Mouse (Mus musculus): ENCODE results near the gene Cd200r4. TPM values are rescaled to one million over a fixed set of nuclear protein-coding genes. Genes with fewer than 3 reads are reported as not detected.
"Not testable (repeated sequence)": the region's sequence is repeated elsewhere in the genome, so short reads cannot be mapped to it uniquely, and the experiment has no call there.

Cd200r4 gene
- total RNA-seq, 2 experiments from 2014 or later: not detected

DNA sequence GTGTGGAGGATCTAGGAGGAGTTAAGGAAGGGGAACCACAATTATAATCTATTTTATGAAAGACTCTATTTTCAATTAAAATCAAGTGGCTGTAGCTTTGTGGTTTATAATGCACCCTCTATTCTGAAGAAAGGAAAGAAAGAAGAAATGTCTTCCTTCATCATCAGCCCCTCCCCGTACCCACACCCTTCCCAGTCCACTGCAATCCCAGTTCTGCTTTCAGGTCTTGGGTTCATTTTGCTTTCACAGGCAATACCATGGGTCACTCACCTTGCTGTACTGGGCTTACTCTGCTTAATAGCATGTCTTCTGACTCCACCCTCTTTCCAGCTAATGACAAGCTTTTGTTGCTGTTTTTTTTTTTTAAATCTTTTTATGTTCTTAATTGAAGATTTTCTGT lies 24.6 kb upstream of the Cd200r4 start:
- DNase-seq: no peak
- TF ChIP-seq CTCF (IDR thresholded peaks at IDR 0.05): no peak
- no peak overlapping the region for H3K4me3 ChIP-seq
- H3K27ac ChIP-seq: no peak overlapping the region
- intact Hi-C loops (cut with DNase I): no loop called here

DNA sequence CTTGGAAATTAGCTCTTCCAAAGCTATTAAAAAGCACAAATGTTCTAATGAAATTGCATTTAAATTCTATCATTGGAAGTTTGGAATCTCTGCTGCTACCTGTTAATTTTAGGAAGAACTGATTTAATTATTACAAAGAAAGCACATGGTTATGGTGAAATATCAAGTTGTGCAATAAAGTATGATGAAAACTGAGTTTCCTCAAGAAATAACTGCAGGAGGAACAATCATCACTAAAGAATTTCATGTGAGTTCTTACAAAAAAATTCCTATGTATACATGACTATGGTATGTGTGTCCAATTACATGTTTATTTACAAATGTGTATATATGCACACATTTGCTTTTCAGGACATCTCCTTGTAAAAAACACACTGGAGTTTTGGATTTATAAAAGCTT lies 17.1 kb upstream of the Cd200r4 start:
- DNase-seq: no peak
- Histone ChIP-seq H3K4me3 (no peak overlapping the region), H3K27ac (no peak overlapping the region)
- intact Hi-C loops (cut with DNase I): no loop called here
- TF ChIP-seq CTCF (IDR thresholded peaks at IDR 0.05): no peak

DNA sequence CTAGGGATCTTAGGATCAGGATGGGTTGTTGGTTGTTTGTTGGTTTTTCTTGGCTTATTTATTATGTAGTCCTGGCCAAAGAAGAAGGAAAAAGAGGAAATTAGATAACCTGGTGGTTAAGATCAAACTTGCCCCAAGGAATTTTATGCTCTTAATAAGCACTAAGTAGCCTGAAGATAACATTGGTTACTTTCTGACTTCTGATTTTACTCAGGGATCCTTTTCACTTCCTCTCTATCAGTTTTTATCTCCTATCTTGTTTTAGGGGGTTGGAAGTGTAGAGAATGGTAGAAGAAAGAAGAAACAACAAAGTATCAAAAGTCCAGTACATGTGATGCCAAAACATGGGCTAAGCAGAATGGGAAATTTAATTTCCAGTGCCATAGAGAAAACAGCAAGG lies 5.6 kb upstream of the Cd200r4 start:
- no peak for TF ChIP-seq CTCF (IDR thresholded peaks at IDR 0.05)
- intact Hi-C loops (cut with DNase I): no loop called here
- DNase-seq: no peak

DNA sequence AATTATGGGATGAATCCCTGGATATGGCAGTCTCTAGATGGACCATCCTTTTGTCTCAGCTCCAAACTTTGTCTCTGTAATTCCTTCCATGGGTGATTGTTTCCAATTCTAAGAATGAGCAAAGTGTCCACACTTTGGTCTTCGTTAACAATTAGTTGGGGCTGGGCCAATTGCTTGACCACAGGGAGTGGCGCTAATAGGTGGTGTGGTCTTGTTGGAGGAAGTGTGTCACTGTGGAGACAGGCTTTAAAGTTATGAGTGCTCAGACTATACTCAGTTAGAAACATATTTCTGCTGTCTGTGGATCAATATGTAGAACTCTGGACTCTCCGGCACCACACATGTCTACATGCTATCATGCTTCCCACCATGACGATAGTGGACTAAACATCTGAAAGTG lies 1.3 kb upstream of the Cd200r4 start:
- H3K4me3 ChIP-seq; H3K27ac ChIP-seq; DNase-seq; intact Hi-C loops (cut with DNase I): not testable (repeated sequence)

More for the DNA sequence above, 5.6 kb upstream of the Cd200r4 start:
- Histone ChIP-seq H3K4me3 (no peak overlapping the region), H3K27ac (no peak overlapping the region)

DNA sequence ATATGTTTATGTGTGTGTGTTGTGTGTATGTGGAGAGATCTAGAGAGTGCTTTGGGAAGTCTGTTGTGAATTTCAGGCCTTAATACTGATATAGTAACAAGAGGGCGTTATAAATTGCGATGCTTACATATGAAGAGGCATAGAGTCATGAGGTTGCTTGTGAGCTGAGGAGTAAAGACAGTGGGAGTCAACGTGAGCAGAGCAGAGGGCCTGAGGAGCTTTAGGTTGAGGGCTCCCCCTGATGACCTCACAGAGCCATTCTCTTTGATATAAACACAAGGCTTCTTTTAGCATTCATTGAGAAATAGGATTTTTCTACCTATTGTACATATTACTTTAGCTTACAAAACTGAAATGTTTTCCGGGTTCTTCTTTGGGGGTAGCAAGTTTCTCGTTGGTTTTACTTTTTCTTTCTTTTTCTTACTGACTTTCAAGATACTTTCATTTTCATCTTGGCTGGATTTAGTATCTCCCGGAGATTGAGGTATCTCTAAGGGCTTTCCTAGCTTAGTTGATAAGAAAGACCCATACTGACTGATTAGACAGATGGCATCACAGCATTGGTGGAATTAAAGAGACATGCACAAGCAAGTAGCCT lies 1.0 kb downstream of the Cd200r4 start:
- DNase-seq: no peak
- Histone ChIP-seq H3K4me3 (no peak overlapping the region), H3K27ac (no peak overlapping the region)
- TF ChIP-seq CTCF (IDR thresholded peaks at IDR 0.05): no peak
- intact Hi-C loops (cut with DNase I): loop anchor here (2.0 kb wide), 1 partner anchor 56 kb away; no protein-coding TSS in a partner anchor

DNA sequence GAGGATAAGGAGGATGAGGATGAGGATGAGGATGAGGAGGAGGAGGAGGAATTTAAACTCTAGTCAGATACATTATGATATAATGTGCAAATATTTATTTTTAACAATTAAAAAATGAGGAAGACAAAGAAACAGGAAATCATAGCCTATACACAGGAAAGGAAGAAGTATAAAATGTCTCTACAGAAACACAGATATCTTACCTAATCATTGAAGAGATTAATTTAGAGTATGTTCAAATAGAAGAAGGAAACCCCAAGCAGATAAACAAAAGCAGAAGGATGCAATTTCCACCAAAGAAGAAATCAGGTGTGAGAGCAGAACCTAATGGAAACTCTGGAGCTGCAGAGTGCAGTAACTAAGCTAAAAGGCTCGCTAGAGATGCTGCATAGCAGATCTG lies 6.5 kb downstream of the Cd200r4 start:
- Histone ChIP-seq H3K27ac (no peak overlapping the region), H3K4me3 (no peak overlapping the region)
- intact Hi-C loops (cut with DNase I): no loop called here
- no peak for DNase-seq
- no peak for TF ChIP-seq CTCF (IDR thresholded peaks at IDR 0.05)

DNA sequence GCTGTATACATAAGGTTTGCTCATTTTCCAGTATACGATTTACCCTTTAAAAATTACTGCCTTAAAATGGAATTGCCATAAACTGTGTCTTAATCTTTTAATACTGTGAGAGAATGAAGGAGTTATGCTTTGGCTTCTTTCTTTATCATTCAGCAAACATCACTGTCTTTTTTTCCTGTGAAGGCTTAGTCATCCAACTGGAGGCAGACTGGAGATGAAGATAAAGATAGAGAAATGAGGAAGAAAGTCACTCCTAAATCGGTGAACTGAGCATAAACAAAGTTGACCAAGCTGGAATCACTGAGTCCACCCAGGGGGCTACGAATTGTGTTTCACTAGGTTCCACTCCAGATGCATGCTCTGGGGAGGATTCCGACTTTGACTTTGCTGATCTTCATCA lies 9.0 kb downstream of the Cd200r4 start:
- TF ChIP-seq CTCF (IDR thresholded peaks at IDR 0.05): no peak
- intact Hi-C loops (cut with DNase I): no loop called here
- DNase-seq: no peak
- Histone ChIP-seq H3K27ac (no peak overlapping the region), H3K4me3 (no peak overlapping the region)

DNA sequence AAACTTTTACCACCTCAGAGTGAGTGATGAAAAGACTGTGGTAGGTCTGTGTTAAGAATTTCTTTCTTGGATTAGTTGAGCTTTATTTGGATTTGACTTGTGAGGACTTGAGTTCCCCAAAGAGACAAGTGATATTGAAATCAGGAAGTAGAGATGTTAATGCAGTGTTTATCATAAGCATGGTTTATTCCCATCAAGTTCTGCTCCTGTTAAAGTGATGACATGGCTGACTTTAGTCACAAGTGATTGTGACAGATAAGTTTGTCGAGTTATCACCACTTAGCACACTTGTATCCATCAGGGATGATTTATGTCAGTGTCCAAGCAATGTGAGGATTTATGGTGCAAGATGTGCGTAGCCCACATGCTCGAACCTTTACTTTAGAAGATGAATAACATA lies 20.8 kb downstream of the Cd200r4 start:
- Histone ChIP-seq H3K27ac (no peak overlapping the region), H3K4me3 (no peak overlapping the region)
- intact Hi-C loops (cut with DNase I): no loop called here
- no peak for TF ChIP-seq CTCF (IDR thresholded peaks at IDR 0.05)
- no peak for DNase-seq

DNA sequence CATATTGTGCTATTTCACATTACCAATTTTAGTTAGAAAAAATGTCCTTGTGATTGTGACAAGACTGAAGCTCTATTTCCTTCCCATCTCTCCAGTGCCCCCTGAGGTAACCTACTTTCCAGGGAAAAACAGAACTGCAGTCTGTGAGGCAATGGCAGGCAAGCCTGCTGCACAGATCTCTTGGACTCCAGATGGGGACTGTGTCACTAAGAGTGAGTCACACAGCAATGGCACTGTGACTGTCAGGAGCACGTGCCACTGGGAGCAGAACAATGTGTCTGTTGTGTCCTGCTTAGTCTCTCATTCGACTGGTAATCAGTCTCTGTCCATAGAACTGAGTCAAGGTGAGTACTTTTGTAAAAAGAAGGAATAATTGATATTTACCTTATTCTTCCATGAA lies 21.7 kb downstream of the Cd200r4 start:
- DNase-seq; H3K27ac ChIP-seq; intact Hi-C loops (cut with DNase I); H3K4me3 ChIP-seq: not testable (repeated sequence)

DNA sequence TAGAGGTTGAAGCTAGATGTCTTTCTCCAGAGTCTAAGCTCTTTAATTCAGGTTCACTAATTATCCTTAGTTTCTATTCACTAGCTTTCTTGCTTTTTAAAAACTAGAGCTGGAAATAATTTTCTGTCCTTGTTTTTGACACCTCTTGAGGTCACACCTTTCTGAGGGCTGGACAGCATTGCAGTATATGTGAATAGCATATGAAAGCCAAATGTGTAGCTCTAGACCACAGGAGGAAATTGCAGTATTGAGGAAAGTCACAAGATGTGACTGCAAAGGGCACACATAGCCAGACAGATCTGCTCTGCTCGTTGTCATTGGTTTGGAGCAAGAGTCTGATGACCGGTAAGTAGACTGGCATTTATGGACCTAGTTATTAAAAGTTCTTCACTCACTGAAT lies 55.3 kb downstream of the Cd200r4 start, which contains the start of gene Cd200r2:
TSS of gene Cd200r2 (plus strand) at position 301 of the 400 bp plus-strand sequence.
- Histone ChIP-seq H3K27ac (no peak within 1 kb of the TSS), H3K4me3 (no peak within 1 kb of the TSS)
- no peak for DNase-seq
- TF ChIP-seq CTCF (IDR thresholded peaks at IDR 0.05): no peak
- intact Hi-C loops (cut with DNase I): no loop called here

DNA sequence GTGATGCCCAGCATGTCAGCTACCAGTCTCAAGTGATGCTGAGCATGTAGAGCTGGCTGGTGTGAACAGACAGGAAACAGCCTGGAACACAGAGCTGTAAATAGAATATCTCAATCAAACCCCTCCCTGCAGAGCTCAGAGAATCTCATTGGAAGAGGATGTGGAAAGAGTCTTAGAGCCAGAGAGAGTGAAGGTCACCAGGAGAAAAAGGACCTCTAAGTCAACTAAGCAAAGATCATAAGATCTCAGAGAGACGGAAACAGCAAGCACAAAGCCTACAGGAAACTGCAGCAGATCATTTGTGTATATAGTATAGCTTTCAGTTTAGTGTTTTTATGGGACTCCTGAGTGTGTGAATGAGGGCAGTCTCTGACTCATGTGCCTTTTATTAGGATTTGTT lies 63.6 kb downstream of the Cd200r4 start:
- no peak for TF ChIP-seq CTCF (IDR thresholded peaks at IDR 0.05)
- intact Hi-C loops (cut with DNase I): no loop called here
- Histone ChIP-seq H3K27ac (no peak overlapping the region), H3K4me3 (no peak overlapping the region)
- no peak for DNase-seq

DNA sequence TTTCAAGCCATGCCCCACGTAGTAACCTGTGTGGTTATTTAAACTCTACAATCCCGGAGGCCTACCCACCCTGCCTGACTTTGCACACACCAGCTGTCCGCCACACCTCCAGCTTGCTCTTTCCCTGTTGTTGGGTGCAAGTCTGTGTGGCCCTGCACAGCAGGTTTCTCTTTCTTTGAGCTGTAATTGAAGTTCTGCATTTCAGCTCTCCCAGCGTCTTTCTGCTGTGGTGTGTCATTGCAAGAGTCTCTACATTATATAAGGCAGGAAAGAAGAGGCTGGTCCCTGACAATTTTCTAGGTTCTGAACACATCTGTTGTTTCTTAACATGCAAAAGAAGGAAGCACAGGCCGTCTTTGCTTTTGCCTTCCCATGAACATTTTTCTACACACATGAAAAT lies 65.1 kb downstream of the Cd200r4 start:
- Histone ChIP-seq H3K27ac (no peak overlapping the region), H3K4me3 (no peak overlapping the region)
- DNase-seq: no peak
- intact Hi-C loops (cut with DNase I): no loop called here
- TF ChIP-seq CTCF (IDR thresholded peaks at IDR 0.05): no peak

DNA sequence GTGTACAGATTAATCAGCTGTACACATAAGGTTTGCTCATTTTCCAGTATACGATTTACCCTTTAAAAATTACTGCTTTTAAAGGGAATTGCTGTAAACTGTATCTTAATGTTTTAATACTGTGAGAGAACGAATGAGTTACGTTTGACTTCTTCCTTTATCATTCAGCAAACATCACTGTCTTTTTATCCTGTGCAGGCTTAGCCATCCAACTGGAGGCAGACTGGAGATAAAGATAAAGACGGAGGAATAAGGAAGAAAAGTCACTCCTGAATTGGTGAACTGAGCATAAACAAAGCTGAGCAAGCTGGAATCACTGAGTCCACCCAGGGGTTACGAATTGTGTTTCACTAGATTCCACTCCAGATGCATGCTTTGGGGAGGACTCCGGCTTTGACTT lies 66.1 kb downstream of the Cd200r4 start:
- intact Hi-C loops (cut with DNase I): no loop called here
- no peak for TF ChIP-seq CTCF (IDR thresholded peaks at IDR 0.05)

More for the DNA sequence above, 66.1 kb downstream of the Cd200r4 start:
- DNase-seq: no peak
- no peak overlapping the region for H3K4me3 ChIP-seq
- H3K27ac ChIP-seq: no peak overlapping the region

Other genes with a start within 250 kb of the Cd200r4 start
- gene Nepro, start 87.4 kb upstream of the Cd200r4 start, total RNA-seq (2021): 1 to 10 TPM; 3.2 to 3.4 TPM
- 10 to 100 TPM in 1 of 2 experiments, 1 to 10 TPM in 1; 8.3 to 10.5 TPM for gene Gtpbp8, start 65.4 kb upstream of the Cd200r4 start, total RNA-seq (2021)
- under 1 TPM in 1 of 2 experiments, not detected in 1; 0.11 TPM for gene Cd200r1, start 46.0 kb upstream of the Cd200r4 start, total RNA-seq (2021)
- not detected for gene Cd200r2, start 55.4 kb downstream of the Cd200r4 start, total RNA-seq (2021)
- gene Cd200r3, start 131.9 kb downstream of the Cd200r4 start, total RNA-seq (2021): not detected

Measured in gastrocnemius, adult 2 months (tissue).